Mouse (Mus musculus): ENCODE data around the gene Ndufv1.
"Not testable (repeated sequence)": the region's sequence is repeated elsewhere in the genome, so short reads cannot be mapped to it uniquely, and the experiment has no call there.

Gene Ndufv1

GRCm38 (mm10) chr19:3980309-3980708 is 32.3 kb downstream of the Ndufv1 start:
- DNase-seq (ENCODE audit: extremely low read depth, low read depth), result peak; percentile 64

- no peak for DNase-seq (ENCODE audit: extremely low read depth, low read depth)
Observed at GRCm38 (mm10) chr19:3975866-3976265, 36.7 kb downstream of the Ndufv1 start.

- DNase-seq (ENCODE audit: extremely low read depth, low read depth), result not testable (repeated sequence)
Observed at GRCm38 (mm10) chr19:3974608-3975007, 38.0 kb downstream of the Ndufv1 start.

- no peak for DNase-seq (ENCODE audit: extremely low read depth, low read depth)
Observed at GRCm38 (mm10) chr19:3972229-3972628, 40.4 kb downstream of the Ndufv1 start, which contains the start of gene Aldh3b2. Gene Aldh3b2 (plus strand): TSS chr19:3972328.

DNA sequence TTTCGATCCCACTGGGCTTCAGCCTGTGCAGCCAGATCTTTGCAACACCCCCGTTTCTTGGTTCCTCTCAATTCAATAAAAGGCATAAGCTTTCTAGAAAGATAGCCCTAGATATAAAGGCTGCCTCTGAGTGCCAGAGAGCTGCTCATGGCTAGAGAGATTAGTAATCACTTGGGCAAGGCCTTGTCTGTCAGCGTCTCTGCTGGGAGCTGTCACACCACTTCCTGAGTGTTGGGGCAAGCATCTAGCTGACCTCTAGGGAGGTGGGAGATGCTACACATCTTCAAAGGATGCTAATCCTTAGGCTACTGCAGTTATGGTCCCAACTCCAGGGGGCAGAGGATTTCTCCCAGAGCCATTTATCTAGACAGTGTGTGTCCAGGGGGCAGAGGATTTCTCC is 45.3 kb downstream of the Ndufv1 start:
- peak; percentile 33 for DNase-seq (ENCODE audit: extremely low read depth, low read depth)

DNA sequence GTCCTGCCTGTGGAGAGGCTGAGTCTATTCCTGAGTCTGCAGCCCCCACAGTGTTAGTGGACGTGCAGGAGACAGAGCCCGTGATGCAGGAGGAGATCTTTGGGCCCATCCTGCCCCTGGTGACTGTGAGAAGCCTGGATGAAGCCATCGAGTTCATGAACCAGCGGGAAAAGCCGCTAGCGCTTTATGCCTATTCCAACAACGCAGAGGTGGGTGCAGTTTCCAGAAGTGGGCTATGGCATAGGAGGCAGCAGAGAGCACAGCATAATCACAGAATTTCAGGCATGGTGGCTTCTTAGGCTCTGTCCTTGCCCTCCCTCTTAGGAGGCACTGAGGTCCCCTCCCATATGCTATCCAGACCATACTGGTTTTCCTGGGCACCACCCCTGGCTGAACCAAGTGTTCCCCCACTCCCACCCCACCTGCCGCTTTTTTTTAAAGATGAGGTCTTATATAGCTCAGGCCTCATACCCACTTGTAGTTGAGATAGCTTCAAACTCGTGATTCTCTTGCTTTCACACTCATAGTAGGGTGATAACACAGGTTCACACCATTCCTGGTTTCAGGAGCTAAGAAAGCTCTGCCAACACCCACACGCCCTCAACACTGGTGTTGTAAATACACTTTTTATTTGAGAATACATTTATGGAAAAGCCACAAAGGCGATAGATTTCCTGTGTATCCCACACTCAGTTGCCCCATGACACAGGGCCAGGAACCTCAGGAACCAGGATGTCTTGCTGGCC is 46.1 kb downstream of the Ndufv1 start:
- no peak for DNase-seq (ENCODE audit: extremely low read depth, low read depth)

DNA sequence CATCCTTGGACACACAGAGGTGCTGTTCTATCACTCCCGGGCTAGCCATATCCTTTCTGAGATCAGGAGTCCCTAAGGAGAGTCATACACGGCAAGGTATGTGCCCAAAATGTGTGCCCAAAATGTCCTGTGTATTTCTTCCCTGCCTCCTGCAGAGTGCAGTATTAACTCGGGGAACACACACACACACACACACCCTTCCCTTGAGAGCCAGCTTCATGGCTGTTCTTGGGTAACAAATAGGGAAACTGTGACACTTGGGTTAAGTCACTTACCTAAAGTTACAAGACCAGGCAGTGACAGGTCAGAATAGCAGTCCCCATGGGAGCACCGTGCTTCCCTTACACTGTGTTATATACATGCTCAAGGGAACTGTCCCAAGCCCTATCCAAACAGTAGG is 48.6 kb downstream of the Ndufv1 start:
- no peak for DNase-seq (ENCODE audit: extremely low read depth, low read depth)

GRCm38 (mm10) chr19:3962469-3962868 is 50.1 kb downstream of the Ndufv1 start:
- DNase-seq (ENCODE audit: extremely low read depth, low read depth), result no peak

GRCm38 (mm10) chr19:3961805-3962204 is 50.8 kb downstream of the Ndufv1 start:
- not testable (repeated sequence) for DNase-seq (ENCODE audit: extremely low read depth, low read depth)

DNA sequence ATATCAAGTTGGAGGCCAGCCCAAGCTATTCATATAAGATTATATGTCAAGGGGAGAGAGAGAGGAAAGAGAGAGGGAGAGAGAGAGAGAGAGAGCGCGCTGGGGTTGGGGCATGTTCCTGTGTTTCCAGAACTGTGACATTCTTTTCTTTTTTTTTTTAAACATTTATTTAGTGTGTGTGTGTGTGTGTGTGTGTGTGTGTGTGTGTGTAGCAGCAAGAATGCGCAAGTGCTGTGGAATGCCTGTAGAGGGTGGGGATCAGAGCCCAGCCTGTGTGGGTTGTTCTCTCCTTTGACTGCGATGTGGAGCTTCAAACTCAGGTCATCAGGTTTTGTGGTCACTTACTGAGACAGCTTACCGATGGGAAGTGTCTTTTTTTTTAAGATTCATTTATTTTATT is 52.4 kb downstream of the Ndufv1 start:
- DNase-seq (ENCODE audit: extremely low read depth, low read depth), result no peak

- DNase-seq (ENCODE audit: extremely low read depth, low read depth), result no peak
Observed at GRCm38 (mm10) chr19:3959030-3959429, 53.6 kb downstream of the Ndufv1 start.

GRCm38 (mm10) chr19:3958470-3958869 is 54.1 kb downstream of the Ndufv1 start, which contains the start of gene Aldh3b3:
Gene Aldh3b3 (plus strand): TSS chr19:3958645.
- no peak for DNase-seq (ENCODE audit: extremely low read depth, low read depth)
